Mouse (Mus musculus) lung, postnatal 10 days (tissue): ENCODE measurements around the gene Sirt5.

Experiments
- DNase-seq: peaks from one replicate; pipeline ENCODE4 v3.0.0; 2021

Gene Sirt5

DNA sequence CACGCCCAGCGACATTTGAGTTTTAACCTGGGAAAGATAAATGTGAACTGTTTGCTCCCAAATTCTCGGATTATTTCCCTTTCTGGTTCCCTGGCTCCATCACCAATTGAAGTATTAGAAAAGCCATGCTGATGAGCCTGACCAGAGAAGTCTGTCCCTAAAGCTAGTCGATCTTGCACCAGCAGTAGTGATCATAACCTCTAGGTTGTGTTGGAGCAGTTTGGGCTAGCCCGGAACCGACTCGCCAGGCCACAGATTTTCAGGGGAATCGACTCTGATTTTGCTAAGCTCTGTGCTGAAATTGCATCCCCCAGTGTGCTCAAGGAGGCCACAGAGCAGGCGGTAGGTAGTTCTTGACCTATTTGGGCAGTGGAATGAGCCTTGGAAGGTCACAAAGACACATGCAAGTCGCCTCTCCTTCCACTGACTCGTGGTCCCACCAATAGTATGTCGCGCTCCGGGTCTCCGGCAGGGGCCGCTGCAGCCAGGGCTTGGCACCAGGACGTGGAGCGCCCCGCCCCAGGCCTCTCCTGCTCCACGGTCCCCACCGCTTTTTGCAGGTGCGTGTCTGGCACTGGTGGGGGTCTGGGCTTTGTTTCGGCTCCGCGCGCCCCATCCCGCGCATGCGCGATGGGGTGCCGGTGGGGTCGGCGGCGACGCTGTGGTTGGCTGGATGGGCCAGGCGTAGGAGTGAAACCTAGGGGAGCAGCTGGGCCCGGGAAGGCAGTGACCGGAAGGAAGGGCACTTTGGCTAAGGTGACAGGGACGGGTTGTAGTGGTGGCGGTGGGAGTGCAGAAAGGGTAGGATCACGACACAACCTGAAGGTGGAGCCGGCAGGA is at the start of gene Sirt5:
Gene Sirt5, plus strand, starts transcription at position 512 of the 840 bp plus-strand sequence.
- DNase-seq, result peak; percentile 93

DNA sequence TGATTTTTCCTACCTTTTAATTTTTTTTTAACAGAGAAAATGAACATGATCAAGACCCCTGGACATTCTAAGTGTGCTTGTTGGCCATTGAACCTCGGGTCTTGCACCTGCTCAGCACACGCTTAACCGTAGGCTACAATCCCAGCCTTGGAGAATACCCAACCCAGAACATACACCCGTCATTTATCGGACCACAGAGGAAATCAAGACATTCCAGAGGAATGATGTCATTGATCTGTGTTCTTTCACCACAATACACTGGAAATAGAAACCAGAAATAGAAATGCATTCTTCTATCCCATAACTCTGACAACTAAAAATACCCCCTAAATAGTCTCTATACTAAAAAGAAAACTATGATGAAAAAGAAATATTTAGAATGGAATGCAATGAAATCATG is 47.9 kb upstream of the Sirt5 start:
- no peak for DNase-seq

DNA sequence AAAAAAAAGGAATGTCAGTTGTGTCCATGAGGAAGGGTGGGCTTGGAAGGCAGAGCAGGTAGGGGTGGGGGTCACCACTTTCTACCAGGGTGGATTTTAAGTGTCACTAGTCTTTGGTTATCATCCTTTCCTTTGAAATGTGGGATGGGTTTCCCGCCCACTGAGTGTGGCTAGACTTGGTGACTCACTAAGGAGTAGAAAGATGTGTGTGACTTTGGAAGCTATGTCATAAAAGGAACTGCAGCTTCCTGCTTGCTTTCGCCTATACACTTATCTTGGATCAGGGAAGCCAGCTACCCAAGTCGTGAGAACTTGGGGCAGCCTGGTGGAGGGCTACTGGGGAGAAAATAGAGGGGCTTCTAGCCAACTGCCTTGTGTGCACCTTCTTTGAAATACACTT is 45.9 kb upstream of the Sirt5 start:
- no peak for DNase-seq

DNA sequence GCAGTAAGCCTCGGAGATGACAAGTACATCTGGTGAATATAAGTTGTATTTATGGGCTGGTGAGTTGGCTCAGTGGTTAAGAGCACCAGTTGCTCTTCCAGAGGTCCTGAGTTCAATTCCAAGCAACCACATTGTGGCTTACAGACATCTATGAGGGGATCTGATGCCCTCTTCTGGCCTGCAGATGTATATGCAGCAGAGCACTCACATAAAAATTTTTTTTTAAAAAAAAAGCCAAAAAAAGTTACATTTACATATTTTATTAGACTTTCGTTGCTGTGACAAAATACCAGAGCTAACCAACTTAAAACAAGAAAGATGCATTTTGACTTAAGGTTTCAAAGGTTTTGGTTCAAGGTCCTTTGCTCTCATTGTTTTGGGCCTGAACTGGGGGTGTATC is 43.8 kb upstream of the Sirt5 start:
- DNase-seq, result no peak

DNA sequence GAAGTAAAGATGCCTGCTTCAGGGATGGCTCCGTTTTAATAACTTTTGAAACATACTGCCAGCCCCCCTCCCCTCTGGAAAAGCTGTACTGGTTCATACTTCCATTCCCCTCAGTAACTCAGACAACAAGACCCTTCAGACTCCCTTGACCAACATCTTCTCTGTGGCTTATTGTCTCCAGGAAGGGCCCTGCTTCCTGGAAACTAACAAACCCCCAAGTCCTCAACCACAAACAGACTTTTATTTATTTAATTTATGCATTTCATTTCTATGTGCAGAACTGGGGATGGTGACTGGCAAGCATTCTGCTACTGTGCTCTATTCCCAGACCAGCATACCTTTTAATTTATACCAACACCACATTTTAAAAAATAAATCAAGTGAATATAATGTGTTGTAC is 39.9 kb upstream of the Sirt5 start:
- DNase-seq, result no peak

DNA sequence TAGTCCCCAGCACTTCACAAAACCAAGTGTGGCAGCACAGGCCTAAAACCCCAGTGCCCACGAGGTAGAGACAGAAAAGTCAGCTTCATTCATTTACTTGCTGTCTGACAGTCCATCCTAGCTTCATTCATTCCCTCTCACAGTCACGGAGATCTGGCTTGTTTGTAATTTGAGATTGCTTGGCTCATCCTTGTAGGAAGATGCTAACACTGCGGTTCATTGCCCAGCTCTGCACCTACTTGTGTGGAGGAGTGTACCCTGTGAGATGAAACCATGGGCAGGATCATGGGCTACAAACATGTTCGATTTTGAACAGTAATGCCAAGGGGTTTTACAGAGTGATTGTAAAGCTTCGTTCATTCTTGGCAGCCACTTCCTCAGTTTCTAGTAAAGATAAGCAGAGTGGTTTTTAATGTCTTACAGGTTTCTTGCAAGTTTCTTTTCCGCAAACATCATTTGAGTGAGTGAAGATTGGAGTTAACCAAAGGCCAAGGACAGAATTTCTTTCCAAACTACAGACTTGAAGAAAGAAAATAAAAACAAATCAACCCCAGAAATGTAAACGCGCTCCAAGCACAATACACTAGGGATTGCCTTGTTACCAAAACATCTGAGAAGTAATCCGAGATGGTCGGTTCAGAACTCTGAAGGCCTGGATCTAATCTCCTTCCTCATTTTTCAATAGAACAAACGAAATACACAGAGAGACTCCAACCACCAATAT is 33.4 kb upstream of the Sirt5 start:
- DNase-seq, result no peak

DNA sequence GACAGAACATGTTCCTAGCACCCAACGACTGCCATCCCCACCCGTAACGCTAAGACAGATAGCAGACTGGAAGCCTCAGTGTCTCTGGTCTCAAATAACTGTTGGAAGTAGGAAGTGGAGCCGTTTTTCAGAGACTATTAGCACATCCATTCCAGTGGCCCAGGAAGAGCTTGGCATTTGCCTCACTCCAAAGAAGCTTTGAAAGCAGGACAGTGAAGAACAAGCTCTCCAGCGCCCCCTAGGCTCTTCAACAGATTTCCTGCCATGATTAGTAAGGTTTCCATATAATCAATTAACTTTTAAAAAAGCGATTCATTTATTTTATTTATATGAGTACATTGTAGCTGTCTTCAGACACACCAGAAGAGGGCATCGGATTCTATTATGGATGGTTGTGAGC is 32.7 kb upstream of the Sirt5 start:
- peak; percentile 41 for DNase-seq

DNA sequence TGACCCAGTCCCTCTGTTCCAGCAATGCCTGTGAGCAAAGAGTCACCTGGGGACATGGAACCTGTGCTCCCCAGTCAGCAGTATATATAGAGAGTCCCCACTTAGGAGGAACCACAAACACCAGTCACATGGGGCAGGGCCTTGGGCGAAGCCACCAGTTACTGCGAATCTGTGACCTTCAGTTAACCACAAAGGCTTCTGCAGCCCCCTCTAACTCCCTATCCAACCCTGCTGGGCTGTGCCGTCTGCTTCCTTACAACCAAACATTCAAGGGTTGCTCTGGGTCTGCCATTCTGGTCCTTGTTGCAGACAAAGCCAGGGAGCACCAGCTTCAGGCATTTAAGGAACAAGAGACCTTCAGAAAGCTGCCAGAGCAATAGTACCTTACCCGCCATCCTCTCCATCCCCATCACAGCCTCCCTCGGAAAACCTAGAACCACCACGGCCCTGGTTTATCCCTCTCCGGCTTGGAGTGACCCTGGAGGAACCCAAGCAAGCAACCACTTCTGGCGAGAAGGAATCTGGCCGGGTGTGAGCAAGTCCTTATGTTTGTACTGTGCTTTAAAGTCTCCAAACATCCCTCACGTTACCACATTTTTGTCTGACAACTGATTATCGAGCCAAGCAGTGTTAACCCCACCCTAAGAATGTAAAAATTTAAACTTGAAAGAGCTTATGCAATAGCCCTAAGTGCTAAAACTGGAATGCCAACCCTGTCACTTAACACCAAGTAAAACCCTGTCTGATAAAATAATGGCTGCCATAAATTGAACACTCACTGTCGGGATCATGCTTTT is 28.7 kb upstream of the Sirt5 start:
- peak; percentile 47 for DNase-seq

DNA sequence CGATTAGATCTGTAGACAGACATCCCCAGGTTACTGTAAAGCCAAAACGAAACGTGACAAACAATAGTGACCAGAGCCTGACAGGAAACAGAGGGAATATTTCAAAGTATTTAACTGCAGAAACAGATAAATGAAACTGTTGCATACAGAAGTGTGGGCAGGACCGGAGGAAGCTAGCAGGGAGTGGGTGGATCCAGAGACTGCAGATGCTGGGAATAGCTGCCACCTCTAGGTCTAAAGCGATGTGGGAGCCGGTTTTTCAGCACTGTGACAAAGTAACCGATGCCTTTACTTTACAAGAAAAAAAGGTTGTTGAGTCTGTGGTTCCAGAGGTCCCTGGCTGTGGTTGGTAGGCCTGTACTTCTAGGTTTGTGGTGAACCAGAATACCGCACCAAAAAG is 27.3 kb upstream of the Sirt5 start:
- DNase-seq, result no peak

DNA sequence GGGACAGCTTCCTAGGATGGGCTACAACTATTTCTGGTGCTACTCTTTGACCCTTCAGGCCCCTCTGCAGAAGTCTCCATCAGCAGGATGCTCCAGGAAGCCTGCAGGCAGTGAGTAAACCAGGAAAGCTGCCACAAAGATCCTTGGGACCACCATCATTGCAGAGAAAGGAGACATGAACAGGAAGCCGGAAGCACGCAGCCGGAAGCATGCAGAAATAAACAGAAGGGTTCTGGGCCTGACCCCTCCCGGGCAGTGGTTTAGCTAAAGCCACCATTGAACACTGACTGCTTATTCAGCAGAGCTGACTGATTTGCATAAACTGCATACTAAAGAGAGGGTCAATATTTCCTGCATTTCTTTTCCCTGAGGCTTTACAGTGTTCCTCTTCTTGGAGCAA is 26.7 kb upstream of the Sirt5 start:
- peak; percentile 45 for DNase-seq

DNA sequence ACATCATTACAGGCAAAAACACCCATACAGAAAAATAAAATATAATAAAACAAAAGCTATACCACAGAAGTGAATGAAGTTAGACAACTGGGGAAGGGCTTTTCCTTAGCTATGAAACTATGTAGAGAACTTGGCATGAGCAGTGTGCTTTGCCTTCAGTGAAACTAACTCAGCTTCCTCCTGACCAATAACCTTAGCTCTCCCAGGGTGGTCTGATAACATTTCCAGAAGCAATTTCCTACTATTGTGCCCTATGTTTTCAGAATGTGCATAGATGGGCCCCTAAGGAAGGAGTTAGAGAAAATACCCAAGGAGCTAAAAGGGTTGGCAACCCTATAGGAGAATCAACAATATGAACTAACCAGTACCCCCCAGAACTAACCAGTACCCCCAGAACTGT is 18.5 kb upstream of the Sirt5 start:
- no peak for DNase-seq

DNA sequence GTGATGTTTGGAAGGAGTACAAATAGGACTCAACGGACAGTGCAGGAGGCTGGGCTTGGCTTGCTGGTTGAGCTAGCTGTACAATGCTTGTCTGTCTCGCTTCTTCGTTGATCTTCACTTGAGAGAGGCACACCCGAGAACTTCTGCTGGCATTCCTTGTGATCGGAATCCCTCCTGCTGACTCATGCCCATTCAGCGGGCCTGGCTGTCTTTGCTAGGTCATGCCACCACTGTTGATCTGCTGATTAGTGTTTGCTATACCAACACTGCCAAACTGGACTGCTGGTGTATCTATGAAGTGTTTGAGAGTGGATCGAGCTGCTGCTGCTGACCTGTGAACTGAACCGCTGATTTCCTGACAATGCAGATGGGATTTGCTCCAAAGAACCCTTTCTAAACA is 15.9 kb upstream of the Sirt5 start:
- DNase-seq, result peak; percentile 25

DNA sequence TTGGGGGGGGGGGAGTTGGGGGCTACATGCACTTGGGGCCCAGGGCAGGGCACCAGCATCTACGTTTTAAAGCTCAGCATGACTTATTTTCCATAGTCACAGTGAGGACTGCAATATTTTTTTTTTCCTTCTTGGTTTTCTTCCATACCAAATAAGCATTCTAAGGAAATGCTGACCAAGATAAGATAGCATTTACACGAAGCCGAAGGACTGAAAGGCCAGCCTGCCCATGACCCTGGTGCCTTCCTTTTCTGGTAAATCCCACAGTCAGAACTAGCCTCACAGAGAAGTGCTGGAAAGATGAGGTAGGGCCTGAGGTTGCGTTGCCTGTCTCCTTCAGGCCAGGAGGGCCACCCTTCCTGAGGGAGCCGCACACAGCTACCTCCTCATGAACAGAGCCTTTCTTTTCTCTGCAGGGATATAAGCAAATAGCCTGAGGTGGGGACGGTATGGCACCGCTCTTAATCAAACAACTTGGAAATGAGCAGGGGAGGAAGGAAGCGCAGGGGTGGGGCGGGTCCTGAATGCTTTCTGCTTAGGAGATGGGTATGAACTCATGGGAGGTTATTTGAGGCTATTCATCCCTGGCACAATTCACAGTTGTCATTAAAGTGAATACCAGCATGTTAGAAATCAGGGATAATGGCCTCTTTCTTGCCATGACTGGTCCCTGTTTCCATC is 14.7 kb upstream of the Sirt5 start:
- peak; percentile 54 for DNase-seq

DNA sequence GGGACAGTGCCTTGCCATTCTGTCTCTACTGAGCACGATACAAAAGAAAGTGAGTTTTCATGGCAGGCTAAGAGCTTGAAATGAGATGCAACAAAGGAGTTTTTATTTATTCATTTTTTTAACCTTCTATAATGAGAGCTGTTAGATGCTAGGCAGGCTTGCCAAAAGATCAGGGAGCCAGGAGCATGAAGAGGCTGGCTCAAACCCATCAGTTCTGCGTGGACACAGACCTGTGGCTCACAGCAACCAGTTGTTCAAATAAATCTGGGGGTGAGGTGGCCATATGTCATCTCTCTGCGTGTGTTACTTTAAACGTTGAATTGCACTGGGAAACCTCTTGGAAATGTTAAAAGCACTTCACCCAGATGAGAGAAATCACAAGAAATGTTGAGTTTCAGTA is 11.9 kb upstream of the Sirt5 start:
- DNase-seq, result no peak

DNA sequence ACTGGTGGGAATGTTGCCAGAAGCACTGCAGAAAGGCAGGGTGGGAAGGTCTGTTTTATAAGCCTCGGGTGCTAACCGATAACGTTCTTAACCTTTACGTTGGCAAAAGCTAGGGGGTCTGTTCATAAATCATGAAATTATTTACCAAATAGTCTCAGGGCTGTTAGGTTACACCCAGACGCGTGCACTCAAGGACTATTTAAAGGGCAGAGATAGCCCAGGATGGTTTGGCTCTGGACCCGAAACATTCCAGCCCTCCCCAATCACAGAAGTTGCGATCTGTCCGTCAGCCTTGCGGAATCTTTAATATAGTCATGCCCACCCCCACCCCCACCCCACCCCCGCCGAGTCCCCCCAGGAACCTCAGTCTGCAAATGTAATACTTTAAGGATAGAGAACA is 10.9 kb upstream of the Sirt5 start:
- DNase-seq, result no peak

DNA sequence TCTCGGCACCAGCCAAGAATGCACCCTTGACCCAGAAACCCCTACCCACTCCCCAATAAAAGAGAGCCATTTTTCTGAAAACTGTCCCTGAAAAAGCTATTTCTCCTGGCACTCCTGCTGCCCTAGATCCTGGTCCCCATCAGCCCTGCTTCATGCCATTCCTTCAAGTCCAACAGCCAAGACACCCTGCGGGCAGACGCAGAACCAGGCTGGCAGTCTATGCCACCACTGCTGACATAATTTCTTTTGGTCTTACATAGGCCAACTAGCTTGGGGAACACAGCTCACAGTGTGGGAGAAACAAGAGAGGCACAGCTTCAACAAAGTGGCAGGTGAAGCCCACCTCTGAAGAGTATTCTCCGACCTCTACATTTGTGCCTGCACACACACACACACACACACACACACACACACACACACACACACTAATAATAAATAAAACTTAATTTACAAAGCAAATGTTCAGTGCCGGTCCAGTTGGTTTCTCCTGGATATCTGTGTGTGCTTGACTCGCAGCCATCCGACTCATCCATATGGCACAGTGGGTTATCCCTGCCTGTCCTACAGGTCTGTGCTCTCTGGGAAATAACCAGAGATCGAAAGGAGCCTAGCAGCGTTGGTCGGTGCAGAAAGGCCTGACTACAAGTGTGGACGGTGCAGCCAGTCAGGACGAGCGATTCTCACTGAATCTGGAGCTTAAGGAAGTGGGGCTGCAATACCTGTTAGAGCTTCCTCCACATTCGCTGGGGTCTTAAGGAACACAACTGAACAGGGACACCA is 8.8 kb upstream of the Sirt5 start:
- DNase-seq, result no peak

DNA sequence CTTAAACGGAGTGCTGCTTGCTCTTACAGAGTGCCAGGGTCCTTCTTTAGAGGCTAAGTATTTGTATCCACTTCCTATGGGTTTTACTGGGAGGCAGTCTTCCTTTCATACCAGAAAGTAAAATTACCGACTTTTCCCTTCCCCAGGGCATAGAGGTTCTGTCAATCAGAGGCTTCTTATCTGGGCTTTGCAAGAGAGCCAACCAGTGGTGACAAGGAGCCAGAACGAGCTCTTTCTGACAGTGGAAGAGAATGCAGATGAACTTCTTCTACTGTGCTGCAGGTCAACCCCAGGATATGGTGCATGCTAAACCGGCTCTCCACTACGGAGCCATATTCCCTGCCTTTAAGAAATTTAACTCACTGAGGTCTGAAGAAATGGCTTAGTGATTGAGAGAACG is 4.8 kb upstream of the Sirt5 start:
- DNase-seq, result no peak

DNA sequence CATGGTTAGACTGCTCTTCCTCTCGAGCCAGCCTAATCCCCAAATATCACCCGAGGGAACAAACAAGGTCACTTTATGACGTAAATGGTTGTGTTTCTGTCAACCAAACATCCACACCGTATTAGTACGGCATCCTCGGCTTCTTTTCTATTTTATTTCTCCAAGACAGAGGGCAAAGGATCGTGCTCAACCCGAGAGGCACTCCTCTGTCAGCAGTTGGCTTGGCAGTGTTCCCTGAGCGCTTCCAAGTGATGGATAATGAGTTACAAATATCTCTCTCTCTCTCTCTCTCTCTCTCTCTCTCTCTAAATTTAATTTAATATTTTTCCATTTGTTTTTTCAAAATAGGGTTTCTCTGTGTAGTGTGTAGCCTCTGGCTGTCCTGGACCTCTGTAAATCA is 2.9 kb upstream of the Sirt5 start:
- peak; percentile 38 for DNase-seq

DNA sequence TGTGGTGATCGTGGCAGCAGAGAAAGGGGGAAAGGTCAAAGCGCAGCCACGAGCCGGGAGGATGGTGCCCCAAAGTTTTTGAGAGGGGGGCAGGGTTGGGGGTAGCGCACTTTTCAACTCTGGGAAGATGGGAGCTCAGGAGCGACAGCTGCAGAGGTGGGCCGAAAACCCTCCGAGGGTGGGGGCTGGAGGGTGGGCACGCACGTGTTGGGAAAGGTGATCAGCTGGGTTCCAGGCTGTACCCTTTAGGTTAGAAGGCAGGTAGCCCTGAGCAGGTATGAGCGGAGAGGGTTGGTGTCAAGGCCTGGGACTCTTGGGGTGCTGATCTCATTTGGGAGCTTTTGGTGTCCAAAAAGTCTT is 509 bp downstream of the Sirt5 start:
- DNase-seq, result no peak

DNA sequence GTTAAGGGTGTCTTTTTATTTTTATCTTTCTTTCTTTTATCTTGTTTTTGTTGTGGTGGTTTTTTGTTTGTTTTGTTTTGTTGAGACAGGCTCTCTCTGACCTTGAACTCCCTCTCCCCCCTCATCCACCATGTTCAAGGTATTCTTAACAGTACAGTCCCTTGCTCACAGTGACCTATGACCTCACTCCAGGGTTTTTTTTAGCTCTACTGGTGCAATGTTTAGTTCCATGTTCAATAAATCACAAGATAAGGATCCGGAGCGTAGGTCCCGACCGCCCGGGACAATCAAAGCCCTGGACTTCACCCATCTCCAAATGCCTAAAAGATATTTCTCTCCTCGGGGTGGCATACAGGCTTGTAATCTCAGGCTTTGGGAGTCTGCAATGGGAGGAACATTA is 4.8 kb downstream of the Sirt5 start:
- no peak for DNase-seq

DNA sequence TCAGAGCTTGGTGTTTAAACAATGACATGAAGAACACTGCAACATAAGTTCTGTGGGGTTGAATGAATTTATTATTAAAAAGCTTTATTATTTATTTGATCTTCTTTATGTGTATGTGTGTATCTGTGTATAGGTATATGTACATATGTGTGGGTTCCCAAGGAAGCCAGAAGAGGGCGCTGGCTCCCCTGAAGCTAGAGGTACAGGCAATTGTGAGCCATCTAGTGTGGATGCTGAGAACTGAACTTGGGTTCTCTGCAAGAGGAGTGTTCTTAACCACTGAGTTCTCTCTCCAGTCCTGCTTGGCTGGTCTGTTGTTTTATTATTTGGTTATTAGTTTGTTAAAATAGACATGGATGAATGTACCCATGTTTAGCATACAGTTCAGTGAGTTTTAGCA is 7.6 kb downstream of the Sirt5 start:
- DNase-seq, result no peak

DNA sequence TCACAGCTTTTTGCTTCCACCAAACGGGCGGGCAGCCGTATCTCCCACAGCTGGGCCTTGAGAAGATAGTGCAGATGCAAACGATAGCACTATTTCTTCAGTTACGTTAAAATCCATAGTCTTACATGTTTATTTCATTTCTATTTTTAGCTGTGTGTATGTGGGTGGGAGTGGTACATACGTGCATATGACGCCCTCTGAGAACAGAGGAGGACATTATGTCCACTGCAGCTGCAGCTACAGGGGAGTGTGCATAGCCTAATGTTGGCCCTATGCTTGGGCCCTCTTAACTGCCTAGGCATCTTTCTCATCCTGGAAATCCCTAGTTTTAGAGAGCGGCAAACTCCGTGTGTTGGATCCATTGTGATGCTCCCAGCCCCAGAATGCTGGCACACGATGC is 8.9 kb downstream of the Sirt5 start:
- DNase-seq, result no peak
